Mouse (Mus musculus): ENCODE results near the gene 2010111I01Rik.

- no peak for TF ChIP-seq CTCF (IDR thresholded peaks at IDR 0.05; ENCODE audit: low read depth, low read length)
- no peak for TF ChIP-seq POLR2A (IDR thresholded peaks at IDR 0.05; ENCODE audit: insufficient read depth, low read length)
These were observed 207.4 kb downstream of the 2010111I01Rik start for GRCm38 (mm10) chr13:63172097-63172445.
